Mouse (Mus musculus) heart, adult 11 months (tissue): ENCODE measurements at regions not wholly inside any gene's neighbourhood (a gene's known extent, or its start where the extent isn't known, plus 50 kb on each side); places are given as distances from the start of the nearest gene placed in this dataset.
A peak's percentile ranks its signal among the peaks of the same experiment; 100 is the strongest.

Experiments
- DNase-seq: peaks from one replicate; pipeline ENCODE4 v3.0.0; 2022

- no peak for DNase-seq
Observed at GRCm38 (mm10) chr16:8246445-8246844, 178.5 kb downstream of the Tmem114 start.

DNA sequence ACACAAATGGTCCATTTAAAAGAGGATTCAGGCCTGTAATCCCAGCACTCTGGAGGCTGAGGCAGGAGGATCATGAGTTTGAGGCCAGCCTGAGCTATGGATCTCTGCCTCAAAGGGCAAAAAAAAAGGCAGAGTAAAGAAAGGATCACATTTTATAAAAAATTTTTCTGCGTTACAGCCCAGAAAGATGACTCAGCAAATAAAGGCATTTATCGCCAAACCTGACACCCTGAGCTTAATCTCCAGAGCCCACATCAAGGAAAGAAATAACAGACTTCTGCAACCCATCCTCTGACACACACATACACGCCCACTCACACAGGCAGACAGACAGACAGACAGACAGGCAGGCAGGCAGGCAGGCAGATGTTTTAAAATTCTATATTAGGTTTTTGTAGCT lies 179.3 kb downstream of the Tmem114 start:
- DNase-seq, result no peak

DNA sequence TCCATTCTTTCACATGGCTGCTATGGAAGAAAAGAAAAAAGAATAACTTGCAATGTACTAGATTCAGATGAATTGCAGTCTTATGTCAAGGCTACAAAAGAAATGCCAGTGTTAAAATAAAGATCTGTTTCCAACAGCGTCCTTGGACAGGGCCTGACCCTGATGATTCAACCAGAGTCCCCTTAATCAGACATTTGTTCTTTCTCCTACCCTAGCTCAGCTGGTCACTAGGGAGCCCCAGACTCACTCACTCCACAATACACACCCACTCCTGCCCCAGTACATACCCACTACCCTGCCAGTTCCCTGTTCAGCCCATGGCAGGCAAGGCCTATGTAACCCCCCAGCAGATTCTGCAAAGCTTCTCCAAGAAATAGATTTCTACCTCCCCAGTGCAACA lies 190.6 kb downstream of the Tmem114 start:
- DNase-seq, result no peak

DNA sequence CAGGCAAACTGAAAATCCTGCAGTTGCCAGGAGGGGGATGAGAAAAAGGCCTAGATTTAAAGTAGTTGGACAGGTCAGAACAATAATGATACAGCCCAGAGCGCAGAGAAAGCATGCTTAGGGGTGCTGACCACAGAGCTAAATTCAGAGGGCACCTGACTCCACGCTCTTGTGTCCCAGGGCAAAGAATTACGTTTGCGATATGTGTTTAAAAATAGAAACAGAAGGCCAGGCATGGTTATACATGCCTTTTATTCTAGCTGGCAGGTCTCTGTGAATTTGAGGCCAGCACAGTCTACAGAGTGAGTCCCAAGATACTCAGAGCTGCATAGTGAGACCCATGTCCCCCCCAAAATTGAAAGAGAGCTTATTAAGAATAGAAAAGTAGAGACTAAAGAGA lies 192.9 kb downstream of the Tmem114 start:
- DNase-seq, result peak; percentile 97

DNA sequence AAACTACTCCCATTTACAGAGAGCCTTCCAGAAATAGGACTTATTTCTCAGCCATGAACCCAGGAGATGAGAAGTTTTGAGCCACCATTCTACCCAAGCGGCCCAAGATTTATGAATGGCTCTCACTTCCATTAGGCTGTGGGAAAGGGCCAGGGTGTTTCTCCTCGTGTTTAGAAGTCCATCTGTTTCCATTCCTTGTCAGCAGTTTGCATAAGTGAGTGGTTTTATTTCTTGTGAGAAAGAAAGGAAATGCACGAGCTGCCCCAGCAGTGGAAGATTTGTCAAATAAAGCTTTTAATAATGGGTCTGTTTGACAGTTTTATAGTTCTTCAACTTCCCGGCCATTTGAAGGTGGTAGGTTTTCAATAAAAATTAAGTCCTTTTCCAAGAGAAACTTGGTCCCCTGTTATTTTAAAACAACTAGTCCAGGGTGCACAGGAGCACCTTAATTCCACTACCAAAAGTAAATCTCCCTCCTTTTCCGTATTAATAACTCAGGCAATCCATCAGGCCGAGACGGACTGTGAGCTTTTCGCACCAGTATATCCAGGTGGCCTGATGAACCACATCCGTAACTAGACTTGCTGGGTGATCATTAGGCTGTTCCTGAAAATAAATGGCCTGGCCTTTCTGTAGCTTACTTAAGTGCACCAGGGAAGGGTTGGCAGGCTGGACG lies 201.2 kb downstream of the Tmem114 start:
- DNase-seq, result peak; percentile 67

DNA sequence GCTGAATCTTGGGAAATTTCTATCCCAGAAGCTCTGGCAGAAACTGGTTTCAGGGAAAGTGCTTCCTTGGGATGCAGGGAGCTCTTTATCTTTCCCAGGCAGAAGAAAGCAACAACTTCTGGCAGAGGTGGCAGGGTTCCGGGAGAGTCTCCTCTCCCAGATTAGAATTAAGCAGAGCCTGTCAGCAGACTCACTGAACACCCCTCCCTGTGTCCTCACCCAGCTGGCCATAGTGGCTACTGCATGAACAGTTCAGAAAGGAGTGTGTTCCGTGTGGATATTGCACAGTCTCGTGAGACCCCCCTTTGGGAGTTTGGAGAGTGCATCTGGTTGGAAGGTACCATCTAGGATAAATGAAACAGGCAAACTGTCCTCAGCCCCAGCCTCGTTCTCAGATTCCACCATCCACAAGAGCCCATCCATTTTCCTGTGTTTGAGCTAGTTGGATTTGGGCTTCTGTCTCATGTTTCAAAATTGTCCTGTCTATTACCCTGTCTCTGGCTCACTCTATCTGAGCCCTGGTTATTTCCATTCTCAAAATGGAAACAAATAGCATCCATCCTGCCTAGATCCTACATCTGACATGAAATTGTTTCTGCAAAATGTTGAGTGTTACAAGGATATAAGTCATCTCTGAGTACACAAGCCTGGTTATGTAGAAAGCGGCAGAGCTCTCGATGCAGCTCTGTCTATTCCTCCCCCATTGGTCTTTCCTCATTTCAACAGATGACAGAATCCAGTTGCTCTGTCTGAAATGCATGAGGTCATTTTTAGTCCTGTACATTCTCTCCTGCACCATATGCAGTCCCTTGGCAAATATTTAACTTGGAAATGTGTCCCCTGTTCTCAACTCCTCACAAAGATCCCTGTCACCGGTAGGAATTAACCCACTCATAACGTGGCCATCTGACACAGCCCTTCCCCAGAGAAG lies 216.4 kb downstream of the Tmem114 start:
- DNase-seq, result peak; percentile 98

- peak; percentile 49 for DNase-seq
Observed at GRCm38 (mm10) chr16:8205014-8205413, 219.9 kb downstream of the Tmem114 start.

DNA sequence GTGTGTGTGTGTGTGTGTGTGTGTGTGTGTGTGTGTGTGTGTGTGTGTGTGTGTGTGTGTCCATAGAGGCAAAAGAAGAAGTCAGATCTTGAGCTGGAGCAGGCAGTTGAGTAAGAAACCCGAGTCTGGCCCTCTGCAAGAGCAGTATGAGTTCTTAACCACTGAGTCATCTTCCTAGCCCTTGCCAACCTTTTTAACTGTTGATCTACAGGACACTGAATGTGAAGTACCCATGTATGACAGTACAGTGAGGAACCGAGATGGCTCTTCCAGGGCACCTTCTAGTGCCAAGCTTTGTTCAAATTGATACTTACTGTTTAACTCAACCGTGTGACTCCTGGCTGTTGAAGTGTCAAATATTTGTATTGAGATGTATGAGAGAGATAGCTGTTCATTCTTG lies 223.6 kb downstream of the Tmem114 start:
- peak; percentile 14 for DNase-seq

- peak; percentile 25 for DNase-seq
Observed at GRCm38 (mm10) chr16:8198771-8199562, 226.0 kb downstream of the Tmem114 start.

DNA sequence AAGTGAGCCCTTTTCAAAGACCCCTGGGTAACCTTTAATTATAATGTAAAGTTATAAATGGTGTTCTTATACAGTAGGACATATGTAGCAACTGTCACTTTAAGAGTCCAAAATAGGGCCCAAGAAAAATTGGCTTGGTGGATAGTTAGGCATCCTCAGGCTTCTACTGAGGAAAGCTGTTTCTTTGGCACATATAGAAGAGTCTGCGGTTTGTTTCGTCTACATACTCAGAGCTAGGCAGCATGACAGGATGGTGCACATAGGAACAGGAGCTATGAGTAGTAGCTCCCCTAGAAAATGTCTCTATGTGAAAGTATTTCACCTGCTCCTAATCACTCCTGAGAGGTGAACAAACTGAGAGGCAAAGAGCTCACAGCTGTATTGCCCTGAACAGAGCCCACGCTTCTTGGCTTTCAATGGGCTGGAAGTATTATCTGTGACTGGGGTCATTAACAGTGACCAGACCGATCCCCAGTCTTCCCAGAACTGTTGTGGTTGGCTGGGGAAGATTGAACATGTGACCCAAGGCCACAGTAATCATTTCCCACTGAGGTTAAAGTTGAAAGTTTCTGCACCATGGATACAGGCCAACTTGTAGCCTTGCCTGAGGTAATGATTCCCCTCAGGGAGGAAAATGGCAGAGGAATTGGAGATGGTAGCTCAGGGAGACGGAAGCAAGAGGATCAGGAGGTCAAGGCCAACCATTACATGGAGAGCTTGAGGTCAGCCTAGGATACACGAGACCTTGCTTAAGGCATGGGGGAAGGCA lies 235.3 kb downstream of the Tmem114 start:
- DNase-seq, result peak; percentile 95

DNA sequence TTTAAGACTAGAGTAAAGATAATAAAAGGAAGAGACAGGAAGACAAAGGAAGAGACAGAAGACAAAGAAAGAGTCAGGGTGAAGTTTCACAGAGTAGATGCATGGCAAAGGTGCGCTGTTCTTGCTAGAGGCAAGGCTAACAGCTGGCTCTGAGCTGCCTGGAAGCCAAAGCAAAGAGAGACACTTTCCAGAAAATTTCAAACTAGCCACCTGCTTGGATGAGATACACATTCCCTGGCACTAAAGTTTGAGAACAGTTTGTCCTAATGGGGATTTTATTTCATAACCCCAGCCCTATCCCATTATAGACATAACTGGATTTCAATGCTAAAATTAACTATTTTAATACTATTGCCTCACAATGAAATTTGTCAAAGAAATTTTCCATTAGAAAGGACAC lies 235.9 kb downstream of the Tmem114 start:
- DNase-seq, result peak; percentile 91

GRCm38 (mm10) chr16:8188505-8188904 lies 236.4 kb downstream of the Tmem114 start:
- peak; percentile 91 for DNase-seq

GRCm38 (mm10) chr16:8184781-8185180 lies 240.2 kb downstream of the Tmem114 start:
- DNase-seq, result peak; percentile 17

- peak; percentile 81 for DNase-seq
Observed at GRCm38 (mm10) chr16:8178946-8179345, 246.0 kb downstream of the Tmem114 start.

DNA sequence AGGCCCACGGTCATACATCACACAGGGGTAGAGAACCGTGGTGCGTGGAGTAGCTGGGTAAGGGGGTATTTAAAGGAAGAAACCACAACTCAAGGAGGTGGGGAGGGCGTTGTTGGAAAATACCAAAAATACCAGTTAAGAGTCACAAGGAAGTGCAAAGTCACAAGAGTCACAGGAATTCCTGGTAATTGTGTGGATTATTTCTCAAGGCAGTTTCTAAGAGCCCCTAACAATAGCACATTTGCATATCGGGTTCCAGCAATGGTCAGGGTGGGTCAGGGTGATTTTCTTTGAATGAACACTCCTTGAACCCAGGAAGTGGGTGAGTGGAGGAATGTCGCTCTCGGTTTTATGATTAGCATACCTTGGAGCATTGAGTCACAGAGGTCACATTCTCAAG lies 247.7 kb downstream of the Tmem114 start:
- peak; percentile 5 for DNase-seq

GRCm38 (mm10) chr16:8176126-8176525 lies 248.8 kb downstream of the Tmem114 start:
- DNase-seq, result peak; percentile 70
